Mouse (Mus musculus) left cerebral cortex, postnatal 36 days (tissue): ENCODE results near the gene Orm2. TPM values are rescaled to one million over a fixed set of nuclear protein-coding genes. Genes with fewer than 3 reads are reported as not detected.

Source experiments
- DNase-seq, 2 experiments: peaks; one replicate each; pipeline ENCODE4 v3.0.0; 2021 to 2022; ENCODE audit warnings: low spot score in 2 of 2, mixed read lengths in 1 of 2
- intact Hi-C: fragments of 180-260 bp; cut with DNase I; formaldehyde crosslinking; loops from one replicate; pipeline ENCODE4 v1.15.1; 2025
- total RNA-seq, 2 experiments: library from RNA; stranded (reverse); gene quantifications; 2 replicates each; pipeline ENCODE4 v1.2.3; 2021

Orm2 gene
- total RNA-seq, 2 experiments from 2014 or later = not detected

- no peak for DNase-seq
- intact Hi-C loops = loop anchor here (2.0 kb wide), 1 partner anchor 24 kb away; no protein-coding TSS in a partner anchor
Observed at GRCm38 (mm10) chr4:63374331-63374730, 12.1 kb downstream of the Orm2 start.

- DNase-seq = no peak
- intact Hi-C loops = loop anchor here (2.0 kb wide), 1 partner anchor 23 kb away; no protein-coding TSS in a partner anchor
Observed at GRCm38 (mm10) chr4:63375367-63375766, 13.1 kb downstream of the Orm2 start.

GRCm38 (mm10) chr4:63377483-63377882 is 15.2 kb downstream of the Orm2 start:
- DNase-seq = no peak
- intact Hi-C loops = no loop called here

GRCm38 (mm10) chr4:63382676-63383369 is 20.6 kb downstream of the Orm2 start:
- DNase-seq = no peak
- intact Hi-C loops = no loop called here

- DNase-seq = no peak
- intact Hi-C loops = no loop called here
Observed at GRCm38 (mm10) chr4:63383474-63383873, 21.2 kb downstream of the Orm2 start.

- intact Hi-C loops = no loop called here
- DNase-seq = no peak
Observed at GRCm38 (mm10) chr4:63384262-63384661, 22.0 kb downstream of the Orm2 start.

GRCm38 (mm10) chr4:63385253-63385652 is 23.0 kb downstream of the Orm2 start:
- intact Hi-C loops = no loop called here
- DNase-seq = no peak

GRCm38 (mm10) chr4:63385784-63386183 is 23.5 kb downstream of the Orm2 start:
- DNase-seq = no peak
- intact Hi-C loops = no loop called here

- intact Hi-C loops = no loop called here
- DNase-seq = no peak
Observed at GRCm38 (mm10) chr4:63388029-63388428, 25.8 kb downstream of the Orm2 start.

- no peak for DNase-seq
- intact Hi-C loops = no loop called here
Observed at GRCm38 (mm10) chr4:63389121-63389886, 27.1 kb downstream of the Orm2 start.

- DNase-seq = no peak
- intact Hi-C loops = no loop called here
Observed at GRCm38 (mm10) chr4:63389887-63390528, 27.8 kb downstream of the Orm2 start.

GRCm38 (mm10) chr4:63391322-63391721 is 29.1 kb downstream of the Orm2 start:
- intact Hi-C loops = no loop called here
- DNase-seq = no peak

- intact Hi-C loops = loop anchor here (2.0 kb wide), 1 partner anchor 23 kb away; no protein-coding TSS in a partner anchor
- DNase-seq = no peak
Observed at GRCm38 (mm10) chr4:63397981-63398537, 35.8 kb downstream of the Orm2 start.

GRCm38 (mm10) chr4:63398854-63399609 is 36.8 kb downstream of the Orm2 start:
- intact Hi-C loops = loop anchor here (2.0 kb wide), 1 partner anchor 24 kb away; no protein-coding TSS in a partner anchor
- no peak for DNase-seq

- no peak for DNase-seq
- intact Hi-C loops = loop anchor here (2.0 kb wide), 1 partner anchor 25 kb away; no protein-coding TSS in a partner anchor
Observed at GRCm38 (mm10) chr4:63399691-63400270, 37.5 kb downstream of the Orm2 start.

- intact Hi-C loops = no loop called here
- no peak for DNase-seq
Observed at GRCm38 (mm10) chr4:63400541-63401306, 38.5 kb downstream of the Orm2 start.

GRCm38 (mm10) chr4:63401620-63402019 is 39.4 kb downstream of the Orm2 start:
- DNase-seq = no peak
- intact Hi-C loops = no loop called here

GRCm38 (mm10) chr4:63402056-63402455 is 39.8 kb downstream of the Orm2 start:
- intact Hi-C loops = no loop called here
- DNase-seq = no peak
